Mouse (Mus musculus): Measurements from ENCODE around the gene Card6. TPM values are rescaled to one million over a fixed set of nuclear protein-coding genes. Genes with fewer than 3 reads are reported as not detected.

Gene Card6
- polyA plus RNA-seq, 1 experiment from 2014 or later, result 0.72 TPM

DNA sequence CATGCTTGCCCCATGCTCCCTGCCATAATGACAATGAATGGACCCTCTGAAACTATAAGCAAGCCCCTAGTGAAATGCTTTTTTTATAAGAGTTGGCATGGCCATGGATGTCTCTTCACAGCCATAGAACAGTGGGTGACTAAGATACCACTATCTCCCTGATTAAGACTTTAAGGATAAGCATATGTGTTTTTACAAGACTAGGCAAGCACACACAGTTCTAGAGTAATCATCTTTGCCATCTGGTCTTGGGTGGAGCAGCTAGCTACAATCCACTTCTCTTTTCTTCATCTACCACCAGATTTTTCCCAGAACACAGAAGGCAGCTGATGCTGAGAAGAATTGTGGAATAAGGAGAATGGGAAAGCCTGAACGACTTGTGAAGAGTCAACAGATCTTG is 27.1 kb downstream of the Card6 start:
- Histone ChIP-seq H3K4me1 (ENCODE audit: control insufficient read depth, insufficient read depth, low read length) (no peaks in the 10 kb centered on the region), H3K27me3 (replicated peaks; ENCODE audit: control insufficient read depth, insufficient read depth, low read length) (no peaks in the 10 kb centered on the region), H3K4me3 (ENCODE audit: low read depth, low read length) (no peak overlapping the region), H3K9ac (ENCODE audit: low read length) (no peak overlapping the region), H3K9me3 (replicated peaks; ENCODE audit: control insufficient read depth, low read length) (no peaks in the 10 kb centered on the region), H3K27ac (ENCODE audit: low read depth, low read length) (no peak overlapping the region), H3K4me2 (ENCODE audit: low read length) (no peak overlapping the region), H3K36me3 (ENCODE audit: control insufficient read depth, insufficient read depth, low read length) (no peaks in the 10 kb centered on the region)
- ATAC-seq (no peak), DNase-seq (ENCODE audit: low spot score) (no peak)
- 76% methylated on average over 1 of the region's 1 CpGs for WGBS

DNA sequence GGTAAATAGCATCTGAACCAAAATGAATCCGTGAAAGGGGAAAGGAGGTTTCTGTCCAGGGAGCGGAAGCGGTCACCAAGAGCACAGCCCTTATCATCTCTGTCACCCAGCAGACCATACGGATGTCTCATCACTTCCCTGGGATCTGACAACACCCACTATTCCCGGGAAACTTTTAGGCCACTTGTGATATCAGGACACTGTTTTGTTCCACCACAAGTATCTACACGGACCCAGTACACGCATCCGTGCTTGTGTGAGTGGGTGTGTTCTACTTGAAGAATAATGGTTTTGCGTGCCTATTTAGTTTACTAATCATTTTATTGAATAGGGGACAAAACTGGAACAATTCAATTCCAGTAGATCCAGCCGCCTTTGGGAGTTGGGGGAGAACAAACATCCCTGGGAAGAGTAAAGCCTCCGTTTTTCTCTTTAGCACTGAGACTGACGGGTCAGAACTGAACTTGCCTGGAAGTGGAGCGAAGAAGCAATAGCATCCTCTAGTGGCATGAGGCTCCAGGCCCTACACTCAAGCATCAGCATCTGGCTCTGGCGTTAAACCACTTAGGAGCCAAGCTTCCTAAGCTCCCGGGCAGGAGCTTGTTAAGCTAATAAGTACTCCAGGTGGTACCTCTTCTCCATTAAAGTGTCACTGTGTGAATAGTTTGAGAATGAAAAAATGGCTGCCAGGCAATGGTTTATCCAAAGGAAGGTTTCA is 39.4 kb downstream of the Card6 start:
- WGBS, result 57% methylated on average over 15 of the region's 15 CpGs
- H3K36me3 ChIP-seq (ENCODE audit: control insufficient read depth, insufficient read depth, low read length), result no peaks in the 10 kb centered on the region
- ATAC-seq (peak; percentile 54; the same call in 1 of the 2 replicates), DNase-seq (ENCODE audit: low spot score) (peak; percentile 71)
- H3K27ac ChIP-seq (ENCODE audit: low read depth, low read length), result no peak overlapping the region
- H3K4me1 ChIP-seq (ENCODE audit: control insufficient read depth, insufficient read depth, low read length), result no peaks in the 10 kb centered on the region
- H3K9ac ChIP-seq (ENCODE audit: low read length), result no peak overlapping the region
- no peaks in the 10 kb centered on the region for H3K9me3 ChIP-seq (replicated peaks; ENCODE audit: control insufficient read depth, low read length)
- no peak overlapping the region for H3K4me3 ChIP-seq (ENCODE audit: low read depth, low read length)
- no peaks in the 10 kb centered on the region for H3K27me3 ChIP-seq (replicated peaks; ENCODE audit: control insufficient read depth, insufficient read depth, low read length)
- no peak overlapping the region for H3K4me2 ChIP-seq (ENCODE audit: low read length)

DNA sequence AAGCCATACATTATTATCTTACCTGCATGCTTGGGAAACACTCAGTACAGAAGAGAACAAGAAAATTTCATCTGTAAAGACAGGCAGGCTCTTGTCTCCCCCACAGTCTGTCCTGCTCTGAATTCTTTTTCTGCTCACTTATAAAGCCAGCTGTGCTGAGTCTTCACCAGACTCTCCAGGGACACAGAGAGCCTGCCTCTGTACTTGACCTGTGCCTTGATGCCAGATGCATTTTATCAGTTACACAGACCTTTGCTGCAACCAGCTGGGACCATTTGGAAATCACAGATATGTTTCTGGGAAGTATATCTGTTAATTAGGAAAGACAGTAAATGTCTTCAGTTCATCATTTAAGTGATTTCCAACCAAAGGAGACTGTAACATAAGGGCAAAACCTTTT is 44.7 kb downstream of the Card6 start, which contains the start of gene C7:
C7 (minus strand) TSS at position 106 of the 400 bp plus-strand sequence.
- H3K27ac ChIP-seq (ENCODE audit: low read depth, low read length), result no peak within 1 kb of the TSS
- H3K4me3 ChIP-seq (ENCODE audit: low read depth, low read length), result no peak within 1 kb of the TSS
- no peak within 1 kb of the TSS for H3K9ac ChIP-seq (ENCODE audit: low read length)
- no peaks in the 10 kb centered on the region for H3K9me3 ChIP-seq (replicated peaks; ENCODE audit: control insufficient read depth, low read length)
- DNase-seq (ENCODE audit: low spot score), result no peak
- no peak for ATAC-seq
- H3K4me1 ChIP-seq (ENCODE audit: control insufficient read depth, insufficient read depth, low read length), result no peaks in the 10 kb centered on the region
- no peaks in the 10 kb centered on the region for H3K27me3 ChIP-seq (replicated peaks; ENCODE audit: control insufficient read depth, insufficient read depth, low read length)
- no peak within 1 kb of the TSS for H3K4me2 ChIP-seq (ENCODE audit: low read length)
- H3K36me3 ChIP-seq (ENCODE audit: control insufficient read depth, insufficient read depth, low read length), result no peaks in the 10 kb centered on the region

Other genes with a start within 250 kb of the Card6 start
- gene Mroh2b, start 209.8 kb downstream of the Card6 start, polyA plus RNA-seq (2014; fragmentation: Nextera tagmentation; extraction: Ambion mirVana), result not detected in 2 replicates
- 0.10 TPM in 1 of 2 replicates, not detected in the other for gene C7, start 44.8 kb downstream of the Card6 start, polyA plus RNA-seq (2014; fragmentation: Nextera tagmentation; extraction: Ambion mirVana)
- 391 and 567 TPM in 2 replicates for gene Rpl37, start 8.1 kb upstream of the Card6 start, polyA plus RNA-seq (2014; fragmentation: Nextera tagmentation; extraction: Ambion mirVana)
- gene Prkaa1, start 35.3 kb upstream of the Card6 start, polyA plus RNA-seq (2014; fragmentation: Nextera tagmentation; extraction: Ambion mirVana), result 15.7 and 17.0 TPM in 2 replicates
- 65.6 and 75.5 TPM in 2 replicates for gene Ttc33, start 77.0 kb upstream of the Card6 start, polyA plus RNA-seq (2014; fragmentation: Nextera tagmentation; extraction: Ambion mirVana)
- gene Ptger4, start 135.6 kb upstream of the Card6 start, polyA plus RNA-seq (2014; fragmentation: Nextera tagmentation; extraction: Ambion mirVana), result 0.42 and 0.51 TPM in 2 replicates

Measured in forebrain, embryonic 14.5 days (tissue).